Mouse (Mus musculus): ENCODE measurements around the gene Bet1l.
A peak's percentile ranks its signal among the peaks of the same experiment; 100 is the strongest.
"Not testable (repeated sequence)": the region's sequence is repeated elsewhere in the genome, so short reads cannot be mapped to it uniquely, and the experiment has no call there.

Gene Bet1l

DNA sequence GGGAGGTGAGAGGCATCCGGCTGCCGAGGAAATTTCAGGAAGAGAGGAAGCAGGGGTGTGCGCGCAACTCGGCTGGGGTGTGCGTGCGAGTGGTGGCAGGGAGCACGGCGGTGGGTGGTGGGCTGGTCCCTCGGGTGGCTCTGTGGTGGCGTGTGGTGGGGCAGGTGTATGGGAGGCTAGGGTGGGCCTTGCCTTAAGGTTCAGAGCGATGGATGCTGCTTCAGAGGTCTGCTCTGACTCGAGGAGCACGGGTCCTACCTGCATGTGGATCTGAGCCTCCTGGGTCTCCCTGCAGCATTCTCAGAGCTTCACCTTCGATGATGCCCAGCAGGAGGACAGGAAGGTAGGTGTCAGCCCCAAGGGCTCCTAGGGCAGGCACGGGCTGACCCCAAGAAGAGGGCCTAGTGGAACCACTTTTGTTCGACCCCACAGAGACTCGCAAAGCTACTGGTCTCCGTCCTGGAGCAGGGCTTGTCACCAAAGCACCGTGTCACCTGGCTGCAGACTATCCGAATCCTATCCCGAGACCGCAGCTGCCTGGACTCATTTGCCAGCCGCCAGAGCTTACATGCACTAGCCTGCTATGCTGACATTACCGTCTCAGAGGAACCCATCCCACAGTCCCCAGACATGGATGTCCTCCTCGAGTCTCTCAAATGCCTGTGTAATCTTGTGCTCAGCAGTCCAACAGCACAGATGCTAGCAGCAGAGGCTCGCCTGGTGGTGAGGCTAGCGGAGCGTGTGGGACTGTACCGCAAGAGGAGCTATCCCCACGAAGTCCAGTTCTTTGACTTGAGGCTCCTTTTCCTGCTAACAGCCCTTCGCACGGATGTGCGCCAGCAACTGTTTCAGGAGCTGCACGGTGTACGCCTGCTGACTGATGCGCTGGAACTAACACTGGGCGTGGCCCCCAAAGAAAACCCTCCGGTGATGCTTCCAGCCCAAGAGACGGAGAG lies at the start of gene Bet1l:
Gene Bet1l (minus strand): TSS at position 28 of the 956 bp plus-strand sequence.
- peak in 1 of 2 experiments; percentile 7 for DNase-seq (ENCODE audit: low spot score in 2 of 2)

- no peak for DNase-seq (ENCODE audit: low spot score in 2 of 2)
Observed at GRCm38 (mm10) chr7:140907131-140907530, 49.8 kb upstream of the Bet1l start.

GRCm38 (mm10) chr7:140905642-140906081 lies 48.3 kb upstream of the Bet1l start:
- no peak for DNase-seq (ENCODE audit: low spot score in 2 of 2)

DNA sequence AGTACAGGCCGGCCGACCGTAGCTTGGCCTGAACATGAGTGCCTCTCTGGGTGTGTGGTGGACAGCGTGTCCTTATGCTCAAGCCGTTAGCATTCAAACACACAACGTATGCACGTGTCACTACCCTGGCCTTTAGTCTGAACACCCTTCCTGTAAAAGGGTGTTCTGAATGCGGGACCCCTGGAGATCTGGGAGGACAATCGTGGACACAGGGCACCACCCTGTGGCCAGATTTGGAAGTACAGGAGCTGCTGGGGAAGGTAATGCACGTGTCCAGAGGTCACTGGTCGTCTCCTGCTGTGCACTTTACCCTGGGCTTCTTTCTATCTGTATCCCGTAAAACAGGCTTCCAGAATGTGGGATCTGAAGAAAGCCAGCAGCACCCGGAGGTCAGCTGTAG lies 45.8 kb upstream of the Bet1l start:
- peak; percentile 53 to 79 for DNase-seq (ENCODE audit: low spot score in 2 of 2)

- DNase-seq (ENCODE audit: low spot score in 2 of 2), result no peak
Observed at GRCm38 (mm10) chr7:140902036-140902875, 44.9 kb upstream of the Bet1l start.

DNA sequence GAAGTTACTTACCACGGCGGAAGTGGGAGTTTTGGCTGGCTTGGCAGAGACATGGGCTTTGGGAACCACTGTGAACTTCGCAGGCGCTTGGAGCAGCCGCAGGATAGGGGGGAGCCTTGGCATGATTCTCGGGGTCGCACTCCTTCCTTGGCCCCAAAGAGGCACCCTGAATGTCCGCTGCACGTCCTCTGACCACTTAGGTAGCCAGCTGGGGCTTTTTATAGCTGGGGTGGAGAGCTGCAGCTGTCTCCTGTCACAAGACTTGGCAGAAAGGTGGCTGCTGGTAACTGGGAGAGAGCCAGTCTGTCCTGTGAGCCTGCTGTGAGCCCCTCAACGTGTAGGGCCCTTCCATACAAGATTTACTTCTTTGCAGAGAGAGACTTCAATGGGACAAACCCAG lies 42.8 kb upstream of the Bet1l start, which contains the start of gene Cox8b:
Gene Cox8b (minus strand): TSS at position 227 of the 400 bp plus-strand sequence.
- DNase-seq (ENCODE audit: low spot score in 2 of 2), result no peak

- no peak for DNase-seq (ENCODE audit: low spot score in 2 of 2)
Observed at GRCm38 (mm10) chr7:140899121-140899520, 41.7 kb upstream of the Bet1l start.

- DNase-seq (ENCODE audit: low spot score in 2 of 2), result no peak
Observed at GRCm38 (mm10) chr7:140897863-140898262, 40.5 kb upstream of the Bet1l start.

GRCm38 (mm10) chr7:140894611-140895010 lies 37.2 kb upstream of the Bet1l start:
- no peak for DNase-seq (ENCODE audit: low spot score in 2 of 2)

DNA sequence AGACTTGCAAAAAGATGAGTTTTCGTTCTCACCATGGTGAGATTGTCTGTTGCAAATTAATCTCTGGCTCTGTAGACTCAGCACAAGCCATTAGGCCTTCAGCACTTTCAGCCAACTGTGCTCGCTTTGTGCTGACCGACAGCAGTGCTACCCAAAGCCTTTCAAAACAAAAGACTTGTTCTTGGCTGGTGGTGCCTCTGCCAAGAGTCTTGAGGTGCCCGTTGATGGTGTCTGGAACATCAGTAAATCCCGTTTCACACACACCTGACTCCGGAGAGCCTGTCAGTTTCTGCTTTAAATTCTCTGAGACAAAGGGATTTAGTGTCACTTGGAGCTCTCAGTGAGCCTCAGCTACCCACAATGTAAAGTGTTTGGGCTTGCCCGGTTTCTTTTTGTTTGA lies 36.7 kb upstream of the Bet1l start:
- DNase-seq (ENCODE audit: low spot score in 2 of 2), result no peak

GRCm38 (mm10) chr7:140890636-140891035 lies 33.3 kb upstream of the Bet1l start:
- DNase-seq (ENCODE audit: low spot score in 2 of 2), result not testable (repeated sequence)

GRCm38 (mm10) chr7:140882469-140882803 lies 25.1 kb upstream of the Bet1l start:
- no peak for DNase-seq (ENCODE audit: low spot score in 2 of 2)

- peak; percentile 86 to 91 for DNase-seq (ENCODE audit: low spot score in 2 of 2)
Observed at GRCm38 (mm10) chr7:140881696-140882468, 24.5 kb upstream of the Bet1l start, which contains the start of the genes Psmd13 and Sirt3. Gene Psmd13 (plus strand): TSS chr7:140881968. Gene Sirt3 (minus strand): TSS chr7:140882309.

GRCm38 (mm10) chr7:140880865-140881515 lies 23.6 kb upstream of the Bet1l start:
- DNase-seq (ENCODE audit: low spot score in 2 of 2), result no peak

DNA sequence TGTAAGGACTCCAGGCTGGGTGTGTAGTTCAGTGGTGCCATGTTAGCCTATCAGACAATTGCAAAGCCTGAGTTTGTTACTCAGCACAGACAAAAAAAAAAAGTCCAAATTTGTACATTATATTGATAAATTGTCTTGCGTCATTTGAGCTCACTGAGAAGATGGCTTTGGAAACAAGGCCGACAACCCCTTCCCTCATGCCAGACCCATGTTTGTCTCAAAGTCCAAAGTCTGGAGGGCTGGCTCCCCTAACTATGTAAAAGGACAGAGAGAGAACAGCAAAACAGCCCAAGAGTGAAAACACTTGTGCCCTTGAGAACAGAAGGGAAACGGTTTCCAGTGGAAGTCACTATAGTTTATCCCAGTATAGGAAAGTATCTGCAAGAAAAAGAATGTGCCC lies 23.0 kb upstream of the Bet1l start:
- DNase-seq (ENCODE audit: low spot score in 2 of 2), result no peak

DNA sequence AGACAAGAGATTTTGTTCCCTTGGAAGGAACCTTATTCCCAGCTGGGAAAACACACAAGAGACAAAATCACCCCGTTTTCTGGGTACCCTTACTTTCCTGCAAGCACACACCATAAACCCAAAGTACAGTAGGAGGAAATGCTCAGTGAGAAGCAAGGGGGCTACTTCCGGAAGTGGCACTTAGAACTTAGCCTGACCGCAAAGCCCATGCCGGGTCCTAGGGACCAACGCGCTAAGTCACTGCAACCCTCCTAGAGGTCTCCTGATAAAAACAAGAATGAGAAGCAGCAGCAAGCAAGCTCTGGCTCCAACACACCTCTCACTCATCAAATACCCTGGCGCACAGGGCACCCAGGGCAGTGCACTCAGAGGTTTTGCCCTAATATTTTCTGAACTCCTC lies 22.0 kb upstream of the Bet1l start:
- DNase-seq (ENCODE audit: low spot score in 2 of 2), result no peak

DNA sequence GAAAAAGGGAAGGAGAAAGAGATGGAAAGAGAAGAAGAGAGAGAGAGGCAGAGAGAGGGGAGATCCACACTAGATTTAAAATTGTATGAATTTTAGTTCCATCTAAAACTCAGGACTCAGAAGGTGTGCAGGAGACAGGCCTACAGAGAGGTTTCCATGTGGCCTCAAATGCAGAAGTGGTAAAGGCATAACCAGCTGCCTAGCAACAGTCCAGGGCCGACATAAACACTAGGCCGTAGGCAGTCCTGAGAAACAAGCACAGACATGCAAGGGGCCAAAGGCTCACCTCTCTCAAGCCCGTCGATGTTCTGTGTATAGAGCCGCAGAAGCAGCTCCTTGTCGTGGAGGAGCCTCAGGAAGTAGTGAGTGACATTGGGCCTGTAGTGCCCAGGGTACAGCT lies 20.0 kb upstream of the Bet1l start:
- DNase-seq (ENCODE audit: low spot score in 2 of 2), result no peak

- DNase-seq (ENCODE audit: low spot score in 2 of 2), result no peak
Observed at GRCm38 (mm10) chr7:140874224-140874623, 16.8 kb upstream of the Bet1l start.

- no peak for DNase-seq (ENCODE audit: low spot score in 2 of 2)
Observed at GRCm38 (mm10) chr7:140864761-140865160, 7.4 kb upstream of the Bet1l start.

- no peak for DNase-seq (ENCODE audit: low spot score in 2 of 2)
Observed at GRCm38 (mm10) chr7:140860728-140861127, 3.4 kb upstream of the Bet1l start.

- no peak for DNase-seq (ENCODE audit: low spot score in 2 of 2)
Observed at GRCm38 (mm10) chr7:140859997-140860396, 2.6 kb upstream of the Bet1l start.

Data from thymus, postnatal 10 days (tissue).